Mouse (Mus musculus) MEL (cell line): ENCODE data around the gene Dapl1. TPM values are rescaled to one million over a fixed set of nuclear protein-coding genes. Genes with fewer than 3 reads are reported as not detected.

Source experiments
- DNase-seq: peaks from one replicate; pipeline ENCODE4 v3.0.0; 2011; ENCODE audit warnings: low read depth, low spot score
- H3K27ac ChIP-seq: 2 replicates; pipeline ENCODE4 v1.5.1; 2012; ENCODE audit warnings: low read depth, mild to moderate bottlenecking, control low read depth, low read length, moderate library complexity; ENCODE audit not compliant: control insufficient read depth
- H3K27me3 ChIP-seq, 2 experiments: fragments of 150-350 bp in 1 of 2; sonication (generic) in 1 of 2; 2 replicates each; pipeline ENCODE4 v1.6.1; 2012; ENCODE audit warnings: low read length in 2 of 2, mild to moderate bottlenecking in 2 of 2, improper control_type of control experiment in 1 of 2, moderate library complexity in 1 of 2; ENCODE audit not compliant: insufficient read depth in 2 of 2, control insufficient read depth in 1 of 2
- H3K36me3 ChIP-seq, 2 experiments: 2 replicates each; pipeline ENCODE4 v1.6.1; 2012 to 2014; ENCODE audit warnings: low read length in 2 of 2, improper control_type of control experiment in 1 of 2, inconsistent platforms in 1 of 2, mild to moderate bottlenecking in 1 of 2; ENCODE audit not compliant: insufficient read depth in 2 of 2, control insufficient read depth in 1 of 2
- H3K4me1 ChIP-seq, 2 experiments: fragments of 150-350 bp in 1 of 2; sonication (generic) in 1 of 2; 2 replicates each; pipeline ENCODE4 v1.6.1; 2012; ENCODE audit warnings: low read length in 2 of 2, improper control_type of control experiment in 1 of 2, mild to moderate bottlenecking in 1 of 2; ENCODE audit not compliant: insufficient read depth in 2 of 2, control insufficient read depth in 1 of 2
- H3K4me3 ChIP-seq, 2 experiments: fragments of 150-350 bp in 1 of 2; sonication (generic) in 1 of 2; 2 replicates each; pipeline ENCODE4 v1.5.1; 2012; ENCODE audit warnings: low read depth in 2 of 2, low read length in 2 of 2, mild to moderate bottlenecking in 2 of 2, moderate library complexity in 2 of 2, control low read depth in 1 of 2, improper control_type of control experiment in 1 of 2; ENCODE audit not compliant: control insufficient read depth in 1 of 2, insufficient read depth in 1 of 2
- H3K79me2 ChIP-seq: 2 replicates; pipeline ENCODE4 v1.6.1; 2012; ENCODE audit warnings: mild to moderate bottlenecking, low read length, moderate library complexity; ENCODE audit not compliant: control insufficient read depth, poor library complexity, insufficient read depth
- H3K9ac ChIP-seq: 2 replicates; pipeline ENCODE4 v1.6.1; 2012; ENCODE audit warnings: low read depth, mild to moderate bottlenecking, control low read depth, low read length, moderate library complexity; ENCODE audit not compliant: control insufficient read depth, poor library complexity, severe bottlenecking
- H3K9me3 ChIP-seq: fragments of 150-350 bp; sonication (generic); replicated peaks from 2 replicates; pipeline ENCODE4 v1.6.1; 2012; ENCODE audit warnings: mild to moderate bottlenecking, low read length, improper control_type of control experiment, moderate library complexity; ENCODE audit not compliant: insufficient read depth
- CHD2 ChIP-seq: IDR thresholded peaks from 2 replicates; pipeline ENCODE4 v1.6.1; 2011; ENCODE audit warnings: low read length, improper control_type of control experiment
- E2F4 ChIP-seq: IDR thresholded peaks from 2 replicates; pipeline ENCODE4 v1.6.1; 2011; ENCODE audit warnings: low read depth, low read length, improper control_type of control experiment, borderline replicate concordance
- EP300 ChIP-seq, 2 experiments: IDR thresholded peaks; 2 replicates each; pipeline ENCODE4 v1.6.1; 2011; ENCODE audit warnings: improper control_type of control experiment in 2 of 2, low read length in 2 of 2, low read depth in 1 of 2, mild to moderate bottlenecking in 1 of 2
- MAFK ChIP-seq: IDR thresholded peaks from 2 replicates; pipeline ENCODE4 v1.6.1; 2011; ENCODE audit warnings: low read depth, mild to moderate bottlenecking, low read length, improper control_type of control experiment, borderline replicate concordance
- MAX ChIP-seq: IDR thresholded peaks from 2 replicates; pipeline ENCODE4 v1.6.1; 2011; ENCODE audit warnings: low read length, improper control_type of control experiment
- MAZ ChIP-seq: IDR thresholded peaks from 2 replicates; pipeline ENCODE4 v1.6.1; 2012; ENCODE audit warnings: low read depth, mild to moderate bottlenecking, inconsistent platforms, low read length, improper control_type of control experiment
- NELFE ChIP-seq: IDR thresholded peaks from 2 replicates; pipeline ENCODE4 v1.6.1; 2011; ENCODE audit warnings: low read depth, low read length, improper control_type of control experiment
- TCF12 ChIP-seq: IDR thresholded peaks from 2 replicates; pipeline ENCODE4 v1.6.1; 2014; ENCODE audit warnings: low read depth, mild to moderate bottlenecking, inconsistent platforms, low read length, improper control_type of control experiment, moderate library complexity
- USF1 ChIP-seq: IDR thresholded peaks from 2 replicates; pipeline ENCODE4 v1.6.1; 2014; ENCODE audit warnings: low read depth, mild to moderate bottlenecking, inconsistent platforms, low read length, improper control_type of control experiment, moderate library complexity
- USF2 ChIP-seq, 2 experiments: IDR thresholded peaks; 2 replicates each; pipeline ENCODE4 v1.6.1; 2011 to 2012; ENCODE audit warnings: improper control_type of control experiment in 2 of 2, low read length in 2 of 2, borderline replicate concordance in 1 of 2, inconsistent platforms in 1 of 2, low read depth in 1 of 2, mild to moderate bottlenecking in 1 of 2; ENCODE audit not compliant: insufficient read depth in 1 of 2
- ZKSCAN1 ChIP-seq: IDR thresholded peaks from 2 replicates; pipeline ENCODE4 v1.6.1; 2012; ENCODE audit warnings: low read depth, mild to moderate bottlenecking, inconsistent platforms, low read length, improper control_type of control experiment, moderate library complexity
- ZNF384 ChIP-seq: IDR thresholded peaks from 2 replicates; pipeline ENCODE4 v1.6.1; 2012; ENCODE audit warnings: low read depth, mild to moderate bottlenecking, inconsistent platforms, low read length, improper control_type of control experiment
- polyA plus RNA-seq, 2 experiments: library from polyadenylated mRNA; stranded (reverse) in 1 of 2; unstranded in 1 of 2; fragments of >175 nt in 1 of 2; fragments of >200 nt in 1 of 2; gene quantifications; 2 replicates each; pipeline versions ENCODE4 v1.2.1 to v1.2.4; 2012; ENCODE audit warnings: low replicate concordance in 2 of 2, low read depth in 1 of 2; ENCODE audit not compliant: insufficient read length in 2 of 2, insufficient read depth in 1 of 2, missing spikeins in 1 of 2
- total RNA-seq: library from RNA; depleted of rRNA; stranded (reverse); fragments of 300-350 nt; gene quantifications from 2 replicates; pipeline ENCODE4 v1.2.3, GENCODE M21; 2012

Dapl1 gene
- total and polyA plus RNA-seq, 3 experiments, result not detected

DNA sequence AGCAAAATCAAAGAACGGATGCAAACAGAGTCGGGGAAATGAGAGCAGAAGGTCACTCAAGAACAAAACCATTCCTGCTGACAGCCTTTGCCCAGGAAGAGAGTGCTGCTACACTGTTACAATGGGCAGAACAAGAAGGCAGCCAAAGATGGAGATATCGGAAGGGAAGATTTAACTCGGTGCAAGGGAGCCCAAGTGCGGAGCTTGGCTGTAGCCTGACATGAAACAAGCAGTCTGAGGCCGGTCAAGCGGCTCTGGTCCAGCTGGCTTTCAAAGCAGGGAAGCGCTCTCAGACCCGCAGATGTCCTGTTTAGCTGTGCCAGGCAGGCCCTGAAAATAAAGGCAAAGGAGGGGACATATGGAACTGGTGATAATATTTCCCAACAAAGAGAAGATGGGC, 26.0 kb downstream of the Dapl1 start:
- TF ChIP-seq ZNF384, result no peak
- TF ChIP-seq USF2 (IDR thresholded peaks at IDR 0.05; ENCODE audit: borderline replicate concordance in 1 of 2, insufficient read depth in 1 of 2, low read depth in 1 of 2, low read length in 2 of 2), result no peak
- no peak for TF ChIP-seq USF1
- TF ChIP-seq CHD2, result no peak
- no peak for TF ChIP-seq E2F4
- TF ChIP-seq MAX, result no peak
- no peak overlapping the region for H3K9ac ChIP-seq
- H3K4me3 ChIP-seq, result no peak overlapping the region
- H3K27me3 ChIP-seq, result no peaks in the 10 kb centered on the region
- no peak for DNase-seq
- no peaks in the 10 kb centered on the region for H3K9me3 ChIP-seq
- no peak overlapping the region for H3K27ac ChIP-seq
- no peaks in the 10 kb centered on the region for H3K36me3 ChIP-seq
- H3K4me1 ChIP-seq, result no peaks in the 10 kb centered on the region
- no peaks in the 10 kb centered on the region for H3K79me2 ChIP-seq

DNA sequence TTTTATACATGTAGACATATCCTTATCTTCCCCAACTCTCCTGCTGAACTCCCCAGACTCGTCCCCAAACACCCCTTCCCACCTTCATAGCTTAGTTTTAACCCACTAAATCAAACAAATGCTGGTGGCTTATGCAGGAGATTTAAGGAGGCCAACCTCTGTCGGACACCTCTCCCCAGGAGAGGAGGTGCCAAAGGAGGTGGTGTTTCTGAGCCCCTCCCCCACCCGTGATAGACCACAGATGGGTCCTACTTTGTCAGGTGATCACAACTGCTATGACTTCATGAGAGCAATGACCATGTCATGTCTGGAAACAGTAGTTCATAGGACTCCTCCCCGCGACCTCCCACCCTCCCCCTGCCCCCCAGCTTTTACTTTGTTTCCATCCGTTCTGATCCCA, 26.4 kb downstream of the Dapl1 start:
- Histone ChIP-seq H3K9me3 (no peaks in the 10 kb centered on the region), H3K4me1 (no peaks in the 10 kb centered on the region), H3K79me2 (no peaks in the 10 kb centered on the region), H3K27me3 (no peaks in the 10 kb centered on the region), H3K36me3 (no peaks in the 10 kb centered on the region), H3K27ac (no peak overlapping the region), H3K9ac (no peak overlapping the region), H3K4me3 (no peak overlapping the region)
- no peak for TF ChIP-seq NELFE
- TF ChIP-seq EP300 (IDR thresholded peaks at IDR 0.05; ENCODE audit: low read depth in 1 of 2, low read length in 2 of 2), result no peak
- no peak for TF ChIP-seq TCF12
- no peak for TF ChIP-seq ZKSCAN1
- TF ChIP-seq ZNF384, result no peak
- no peak for TF ChIP-seq MAX
- TF ChIP-seq MAZ, result no peak
- no peak for DNase-seq

DNA sequence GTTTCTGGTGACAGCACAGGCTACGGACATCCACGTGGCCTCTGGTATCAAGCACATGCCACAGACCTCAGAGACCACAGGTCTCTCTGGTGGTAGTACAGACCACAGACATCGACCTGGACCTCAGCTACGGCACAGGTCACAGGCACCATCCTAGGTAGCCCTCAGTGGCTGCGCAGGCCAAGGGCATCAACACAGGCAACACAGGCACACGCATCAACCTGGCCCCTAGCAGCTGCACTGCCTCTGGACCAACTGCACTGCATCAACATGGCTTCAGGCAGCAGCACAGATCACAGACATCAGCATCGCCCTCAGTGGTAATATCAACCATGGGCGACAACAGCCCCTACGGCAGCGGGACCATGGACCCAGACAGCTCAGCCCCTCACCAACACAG, 36.2 kb downstream of the Dapl1 start:
- Histone ChIP-seq H3K79me2 (no peaks in the 10 kb centered on the region), H3K27ac (no peak overlapping the region), H3K9me3 (no peaks in the 10 kb centered on the region), H3K9ac (no peak overlapping the region), H3K4me3 (no peak overlapping the region), H3K27me3 (no peaks in the 10 kb centered on the region), H3K36me3 (no peaks in the 10 kb centered on the region), H3K4me1 (no peaks in the 10 kb centered on the region)
- no peak for TF ChIP-seq USF1
- no peak for TF ChIP-seq MAFK
- DNase-seq, result no peak
